9 mouse cellular contexts compared by ENCODE assay signal in the genomic region with DNA sequence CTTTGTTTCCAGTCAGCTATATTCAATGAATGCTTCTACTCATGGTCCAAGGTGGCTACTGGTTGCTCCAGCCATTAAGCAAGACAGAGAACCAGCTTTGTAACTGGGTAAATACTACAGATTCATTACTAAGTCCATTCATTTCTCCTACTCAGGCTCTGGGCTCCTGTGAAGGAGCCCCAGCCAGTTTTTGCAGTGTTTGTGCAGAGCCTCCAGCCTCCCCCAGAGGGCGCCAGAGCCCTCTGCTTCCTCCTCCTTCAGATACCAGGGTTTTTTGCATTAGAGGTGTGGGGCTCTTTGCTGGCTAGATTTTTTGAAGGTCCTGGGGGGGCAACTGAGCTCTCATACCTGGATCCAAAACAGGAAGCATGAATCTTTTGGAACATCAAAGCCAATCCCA. TPM values are rescaled to one million over a fixed set of nuclear protein-coding genes. Genes with fewer than 3 reads are reported as not detected.
DNase-seq lines count a peak whose midpoint lies in the region; ATAC-seq and TF ChIP-seq lines count a peak whose summit lies in the region.
"Had no signal": no experiment of that assay in that cellular context is flagged by ENCODE, and none has a peak within 500 bp of the region (broad histone marks: within the 10 kb centered on the region; RNA-seq: fewer than 3 reads in every experiment).

No protein-coding gene starts in this region.

- H3K4me1 ChIP-seq in intestine, postnatal 0 days (replicated peaks; ENCODE audit: control insufficient read depth, insufficient read depth, low read length) = no peaks in the 10 kb centered on the region
- peaks cover 25% of the 10 kb centered on the region for H3K4me1 ChIP-seq in limb, embryonic 10.5 days

- no peaks in the 10 kb centered on the region for H3K36me3 ChIP-seq in intestine, postnatal 0 days (ENCODE audit: control insufficient read depth, insufficient read depth)
- H3K36me3 ChIP-seq in limb, embryonic 10.5 days = no peaks in the 10 kb centered on the region
- H3K36me3 ChIP-seq: embryonic facial prominence, embryonic 13.5 days had no signal

- no peak overlapping the region for H3K27ac ChIP-seq in intestine, postnatal 0 days (ENCODE audit: low read depth, low read length)
- no peak overlapping the region for H3K27ac ChIP-seq in limb, embryonic 10.5 days
- H3K27ac ChIP-seq: embryonic facial prominence, embryonic 13.5 days had no signal

- WGBS in intestine, postnatal 0 days = 0% methylated on average over 1 of the region's 1 CpGs
- 0% methylated on average over 1 of the region's 1 CpGs for WGBS in limb, embryonic 10.5 days

- no peak overlapping the region for H3K9ac ChIP-seq in intestine, postnatal 0 days (ENCODE audit: low read depth, low read length)
- H3K9ac ChIP-seq: embryonic facial prominence, embryonic 13.5 days had no signal

- peak; percentile 94 for TF ChIP-seq CTCF in intestine, postnatal 0 days (IDR thresholded peaks at IDR 0.05; ENCODE audit: low read depth)

- no peak overlapping the region for H3K4me2 ChIP-seq in intestine, postnatal 0 days (replicated peaks; ENCODE audit: low read depth)
- H3K4me2 ChIP-seq: embryonic facial prominence, embryonic 13.5 days had no signal

- peak; percentile 83 for ATAC-seq in common myeloid progenitor, adult 5-6 weeks (replicated peaks; ENCODE audit: low read depth, poor library complexity, severe bottlenecking)
- peak; percentile 15; the same call in 1 of the 2 replicates for ATAC-seq in intestine, postnatal 0 days

- peak; percentile 88 for DNase-seq in 3T3-L1 (ENCODE audit: low read depth, low spot score)
- DNase-seq in adipocyte (ENCODE audit: low spot score) = peak; percentile 90
- DNase-seq in gastrocnemius, postnatal 10 days = peak; percentile 73
- DNase-seq in limb, embryonic 10.5 days (ENCODE audit: low spot score) = peak; percentile 84
- DNase-seq in naive thymus-derived CD4-positive, alpha-beta T cell, adult 2 months (ENCODE audit: low read depth) = peak; percentile 84
- peak; percentile 59 to 67 for DNase-seq in spleen, postnatal 36 days (ENCODE audit: low spot score in 2 of 2)

- no peak overlapping the region for H3K4me3 ChIP-seq in intestine, postnatal 0 days (ENCODE audit: low read depth, low read length)
- no peak overlapping the region for H3K4me3 ChIP-seq in limb, embryonic 10.5 days
- H3K4me3 ChIP-seq: embryonic facial prominence, embryonic 13.5 days had no signal

- H3K9me3 ChIP-seq in intestine, postnatal 0 days (ENCODE audit: control insufficient read depth) = no peaks in the 10 kb centered on the region
- H3K9me3 ChIP-seq in limb, embryonic 10.5 days (replicated peaks) = no peaks in the 10 kb centered on the region
- H3K9me3 ChIP-seq: embryonic facial prominence, embryonic 13.5 days had no signal

- H3K27me3 ChIP-seq in intestine, postnatal 0 days (replicated peaks; ENCODE audit: control insufficient read depth, insufficient read depth, low read length) = no peaks in the 10 kb centered on the region
- no peaks in the 10 kb centered on the region for H3K27me3 ChIP-seq in limb, embryonic 10.5 days (ENCODE audit: low read depth, poor library complexity, severe bottlenecking)
- H3K27me3 ChIP-seq: embryonic facial prominence, embryonic 13.5 days had no signal

RNA-seq across cellular contexts. Expression of a gene that starts 8.3 kb away (rescaled TPM):
- under 0.01 TPM in 1 of 2 replicates, not detected in the other for total RNA-seq in common myeloid progenitor, adult 5-6 weeks (2017)
- total RNA-seq in gastrocnemius, postnatal 10 days (2021) = 1 to 10 TPM; 1.2 to 1.4 TPM
- polyA plus RNA-seq in intestine, postnatal 0 days (2015; fragmentation: Nextera tagmentation; extraction: Ambion mirVana) = 0.20 and 0.30 TPM in 2 replicates
- polyA plus RNA-seq in limb, embryonic 10.5 days (2016; fragmentation: Nextera tagmentation; extraction: Ambion mirVana) = 0.09 and 0.10 TPM in 2 replicates

RNA-seq across cellular contexts. Expression of a gene that starts 31.2 kb away (rescaled TPM):
- not detected in 2 replicates for total RNA-seq in common myeloid progenitor, adult 5-6 weeks (2017)
- 1 to 10 TPM; 3.7 to 5.9 TPM for total RNA-seq in gastrocnemius, postnatal 10 days (2021)
- 2.7 and 5.1 TPM in 2 replicates for polyA plus RNA-seq in intestine, postnatal 0 days (2015; fragmentation: Nextera tagmentation; extraction: Ambion mirVana)
- polyA plus RNA-seq in limb, embryonic 10.5 days (2016; fragmentation: Nextera tagmentation; extraction: Ambion mirVana) = 0.38 and 0.48 TPM in 2 replicates

RNA-seq across cellular contexts. Expression of a gene that starts 32.3 kb away (rescaled TPM):
- 0.92 and 0.96 TPM in 2 replicates for total RNA-seq in common myeloid progenitor, adult 5-6 weeks (2017)
- total RNA-seq in gastrocnemius, postnatal 10 days (2021) = 10 to 100 TPM; 18.3 to 25.0 TPM
- polyA plus RNA-seq in intestine, postnatal 0 days (2015; fragmentation: Nextera tagmentation; extraction: Ambion mirVana) = 2.1 and 2.3 TPM in 2 replicates
- polyA plus RNA-seq in limb, embryonic 10.5 days (2016; fragmentation: Nextera tagmentation; extraction: Ambion mirVana) = 14.8 and 19.7 TPM in 2 replicates

RNA-seq across cellular contexts. Expression of a gene that starts 38.5 kb away (rescaled TPM):
- total RNA-seq in common myeloid progenitor, adult 5-6 weeks (2017) = not detected in 2 replicates
- not detected for total RNA-seq in gastrocnemius, postnatal 10 days (2021)
- polyA plus RNA-seq in intestine, postnatal 0 days (2015; fragmentation: Nextera tagmentation; extraction: Ambion mirVana) = not detected in 2 replicates
- not detected in 2 replicates for polyA plus RNA-seq in limb, embryonic 10.5 days (2016; fragmentation: Nextera tagmentation; extraction: Ambion mirVana)
- polyA plus RNA-seq: embryonic facial prominence, embryonic 13.5 days had no signal

RNA-seq across cellular contexts. Expression of a gene that starts 51.9 kb away (rescaled TPM):
- not detected in 2 replicates for total RNA-seq in common myeloid progenitor, adult 5-6 weeks (2017)
- 1 to 10 TPM; 4.5 to 8.6 TPM for total RNA-seq in gastrocnemius, postnatal 10 days (2021)
- 3.8 and 5.7 TPM in 2 replicates for polyA plus RNA-seq in intestine, postnatal 0 days (2015; fragmentation: Nextera tagmentation; extraction: Ambion mirVana)
- 7.1 and 10.1 TPM in 2 replicates for polyA plus RNA-seq in limb, embryonic 10.5 days (2016; fragmentation: Nextera tagmentation; extraction: Ambion mirVana)
